Mouse (Mus musculus): Measurements from ENCODE around the gene Spryd4. TPM values are rescaled to one million over a fixed set of nuclear protein-coding genes. Genes with fewer than 3 reads are reported as not detected.
"Not testable (repeated sequence)": the region's sequence is repeated elsewhere in the genome, so short reads cannot be mapped to it uniquely, and the experiment has no call there.

The Spryd4 gene
- not detected in 2 replicates for polyA plus RNA-seq (2012; ENCODE audit: insufficient read depth, insufficient read length, low replicate concordance, missing spikeins)

GRCm38 (mm10) chr10:128211390-128212108 lies at the start of gene Spryd4:
Gene Spryd4, minus strand, starts transcription at chr10:128211807.
- TF ChIP-seq POLR2A (IDR thresholded peaks at IDR 0.05; ENCODE audit: insufficient read depth, low read depth, low read length) (peak; percentile 56; the same call in 1 of the 2 replicates), CTCF (IDR thresholded peaks at IDR 0.05; ENCODE audit: insufficient read depth, low read depth, low read length) (no peak)
- Histone ChIP-seq H3K4me3 (ENCODE audit: insufficient read depth, low read depth, low read length) (peak within 1 kb of the TSS; percentile 62), H3K4me1 (ENCODE audit: control insufficient read depth, insufficient read depth, low read length) (peaks cover 9% of the 10 kb centered on the region), H3K27ac (ENCODE audit: insufficient read depth, low read depth, low read length) (peak within 1 kb of the TSS; percentile 67; the same call in 1 of the 2 replicates)
- under 1% methylated on average over 30 of the region's 30 CpGs for WGBS

- not testable (repeated sequence) for H3K4me1 ChIP-seq (ENCODE audit: control insufficient read depth, insufficient read depth, low read length); H3K4me3 ChIP-seq (ENCODE audit: insufficient read depth, low read depth, low read length); H3K27ac ChIP-seq (ENCODE audit: insufficient read depth, low read depth, low read length)
- 90% methylated on average over 7 of the region's 7 CpGs for WGBS
Observed at GRCm38 (mm10) chr10:128260376-128260775, 48.8 kb upstream of the Spryd4 start.

GRCm38 (mm10) chr10:128259946-128260345 lies 48.3 kb upstream of the Spryd4 start:
- WGBS, result 89% methylated on average over 5 of the region's 5 CpGs
- TF ChIP-seq POLR2A (IDR thresholded peaks at IDR 0.05; ENCODE audit: insufficient read depth, low read depth, low read length), result no peak
- TF ChIP-seq CTCF (IDR thresholded peaks at IDR 0.05; ENCODE audit: insufficient read depth, low read depth, low read length), result no peak
- Histone ChIP-seq H3K4me1 (ENCODE audit: control insufficient read depth, insufficient read depth, low read length) (no peaks in the 10 kb centered on the region), H3K27ac (ENCODE audit: insufficient read depth, low read depth, low read length) (no peak overlapping the region), H3K4me3 (ENCODE audit: insufficient read depth, low read depth, low read length) (no peak overlapping the region)

GRCm38 (mm10) chr10:128258953-128259352 lies 47.3 kb upstream of the Spryd4 start:
- Histone ChIP-seq H3K4me1 (ENCODE audit: control insufficient read depth, insufficient read depth, low read length) (no peaks in the 10 kb centered on the region), H3K4me3 (ENCODE audit: insufficient read depth, low read depth, low read length) (no peak overlapping the region), H3K27ac (ENCODE audit: insufficient read depth, low read depth, low read length) (no peak overlapping the region)
- TF ChIP-seq POLR2A (IDR thresholded peaks at IDR 0.05; ENCODE audit: insufficient read depth, low read depth, low read length) (no peak), CTCF (IDR thresholded peaks at IDR 0.05; ENCODE audit: insufficient read depth, low read depth, low read length) (no peak)
- 47% methylated on average over 4 of the region's 4 CpGs for WGBS

GRCm38 (mm10) chr10:128256328-128256727 lies 44.7 kb upstream of the Spryd4 start:
- H3K4me1 ChIP-seq (ENCODE audit: control insufficient read depth, insufficient read depth, low read length), result no peaks in the 10 kb centered on the region
- no peak overlapping the region for H3K4me3 ChIP-seq (ENCODE audit: insufficient read depth, low read depth, low read length)
- TF ChIP-seq POLR2A (IDR thresholded peaks at IDR 0.05; ENCODE audit: insufficient read depth, low read depth, low read length), result no peak
- TF ChIP-seq CTCF (IDR thresholded peaks at IDR 0.05; ENCODE audit: insufficient read depth, low read depth, low read length), result no peak
- 77% methylated on average over 8 of the region's 8 CpGs for WGBS
- no peak overlapping the region for H3K27ac ChIP-seq (ENCODE audit: insufficient read depth, low read depth, low read length)

- no peak for TF ChIP-seq POLR2A (IDR thresholded peaks at IDR 0.05; ENCODE audit: insufficient read depth, low read depth, low read length)
- TF ChIP-seq CTCF (IDR thresholded peaks at IDR 0.05; ENCODE audit: insufficient read depth, low read depth, low read length), result no peak
- WGBS, result 91% methylated on average over 8 of the region's 8 CpGs
- H3K27ac ChIP-seq (ENCODE audit: insufficient read depth, low read depth, low read length), result no peak overlapping the region
- no peaks in the 10 kb centered on the region for H3K4me1 ChIP-seq (ENCODE audit: control insufficient read depth, insufficient read depth, low read length)
- no peak overlapping the region for H3K4me3 ChIP-seq (ENCODE audit: insufficient read depth, low read depth, low read length)
Observed at GRCm38 (mm10) chr10:128255925-128256324, 44.3 kb upstream of the Spryd4 start.

- 86% methylated on average over 4 of the region's 4 CpGs for WGBS
- Histone ChIP-seq H3K27ac (ENCODE audit: insufficient read depth, low read depth, low read length) (no peak within 1 kb of the TSS), H3K4me3 (ENCODE audit: insufficient read depth, low read depth, low read length) (no peak within 1 kb of the TSS), H3K4me1 (ENCODE audit: control insufficient read depth, insufficient read depth, low read length) (no peaks in the 10 kb centered on the region)
- no peak for TF ChIP-seq CTCF (IDR thresholded peaks at IDR 0.05; ENCODE audit: insufficient read depth, low read depth, low read length)
- no peak for TF ChIP-seq POLR2A (IDR thresholded peaks at IDR 0.05; ENCODE audit: insufficient read depth, low read depth, low read length)
Observed at GRCm38 (mm10) chr10:128253677-128254255, 42.2 kb upstream of the Spryd4 start, which contains the start of gene Apon. Gene Apon, plus strand, starts transcription at chr10:128254096.

- H3K4me1 ChIP-seq (ENCODE audit: control insufficient read depth, insufficient read depth, low read length), result peaks cover 9% of the 10 kb centered on the region
Observed at GRCm38 (mm10) chr10:128250565-128250964, 39.0 kb upstream of the Spryd4 start.

GRCm38 (mm10) chr10:128247020-128247732 lies 35.6 kb upstream of the Spryd4 start:
- H3K4me1 ChIP-seq (ENCODE audit: control insufficient read depth, insufficient read depth, low read length), result peaks cover 9% of the 10 kb centered on the region
- H3K27ac ChIP-seq (ENCODE audit: insufficient read depth, low read depth, low read length), result peak overlapping the region; percentile 6; the same call in 1 of the 2 replicates
- H3K4me3 ChIP-seq (ENCODE audit: insufficient read depth, low read depth, low read length), result peak overlapping the region; percentile 7; the same call in 1 of the 2 replicates
- WGBS, result 70% methylated on average over 17 of the region's 17 CpGs
- TF ChIP-seq CTCF (IDR thresholded peaks at IDR 0.05; ENCODE audit: insufficient read depth, low read depth, low read length) (no peak), POLR2A (IDR thresholded peaks at IDR 0.05; ENCODE audit: insufficient read depth, low read depth, low read length) (no peak)

More at GRCm38 (mm10) chr10:128250565-128250964, 39.0 kb upstream of the Spryd4 start:
- 96% methylated on average over 13 of the region's 13 CpGs for WGBS
- H3K27ac ChIP-seq (ENCODE audit: insufficient read depth, low read depth, low read length), result no peak overlapping the region
- TF ChIP-seq CTCF (IDR thresholded peaks at IDR 0.05; ENCODE audit: insufficient read depth, low read depth, low read length) (no peak), POLR2A (IDR thresholded peaks at IDR 0.05; ENCODE audit: insufficient read depth, low read depth, low read length) (no peak)
- no peak overlapping the region for H3K4me3 ChIP-seq (ENCODE audit: insufficient read depth, low read depth, low read length)
